Mouse (Mus musculus): Measurements from ENCODE around the gene Elavl3. TPM values are rescaled to one million over a fixed set of nuclear protein-coding genes. Genes with fewer than 3 reads are reported as not detected.

The Elavl3 gene
- polyA plus RNA-seq, 1 experiment from 2014 or later = 0.73 TPM

GRCm38 (mm10) chr9:22065642-22066041 lies 13.8 kb upstream of the Elavl3 start:
- WGBS = 92% methylated on average over 11 of the region's 11 CpGs
- no peaks in the 10 kb centered on the region for H3K27me3 ChIP-seq (ENCODE audit: control insufficient read depth, insufficient read depth, low read length)
- no peaks in the 10 kb centered on the region for H3K9me3 ChIP-seq (ENCODE audit: control insufficient read depth, low read length)
- TF ChIP-seq CTCF (IDR thresholded peaks at IDR 0.05; ENCODE audit: low read depth) = no peak
- H3K27ac ChIP-seq (replicated peaks) = no peak overlapping the region
- no peak overlapping the region for H3K4me3 ChIP-seq (ENCODE audit: low read depth, low read length)
- peaks cover 21% of the 10 kb centered on the region for H3K36me3 ChIP-seq (ENCODE audit: control insufficient read depth, insufficient read depth, low read length)
- H3K4me2 ChIP-seq (replicated peaks; ENCODE audit: low read depth) = no peak overlapping the region
- H3K4me1 ChIP-seq (replicated peaks; ENCODE audit: control insufficient read depth, insufficient read depth) = no peaks in the 10 kb centered on the region
- DNase-seq (ENCODE audit: low spot score) (no peak), ATAC-seq (ENCODE audit: low FRiP score, low TSS enrichment) (no peak)
- H3K9ac ChIP-seq (ENCODE audit: low read length) = no peak overlapping the region

GRCm38 (mm10) chr9:22064341-22064740 lies 12.5 kb upstream of the Elavl3 start:
- Histone ChIP-seq H3K36me3 (ENCODE audit: control insufficient read depth, insufficient read depth, low read length) (peaks cover 24% of the 10 kb centered on the region), H3K27me3 (ENCODE audit: control insufficient read depth, insufficient read depth, low read length) (no peaks in the 10 kb centered on the region), H3K27ac (replicated peaks) (no peak overlapping the region), H3K4me2 (replicated peaks; ENCODE audit: low read depth) (no peak overlapping the region), H3K9me3 (ENCODE audit: control insufficient read depth, low read length) (no peaks in the 10 kb centered on the region), H3K4me1 (replicated peaks; ENCODE audit: control insufficient read depth, insufficient read depth) (no peaks in the 10 kb centered on the region), H3K4me3 (ENCODE audit: low read depth, low read length) (no peak overlapping the region), H3K9ac (ENCODE audit: low read length) (no peak overlapping the region)
- no peak for ATAC-seq (ENCODE audit: low FRiP score, low TSS enrichment)
- 87% methylated on average over 3 of the region's 3 CpGs for WGBS
- no peak for DNase-seq (ENCODE audit: low spot score)
- no peak for TF ChIP-seq CTCF (IDR thresholded peaks at IDR 0.05; ENCODE audit: low read depth)
- TF ChIP-seq EP300 (optimal IDR thresholded peaks at IDR 0.05) = no peak

DNA sequence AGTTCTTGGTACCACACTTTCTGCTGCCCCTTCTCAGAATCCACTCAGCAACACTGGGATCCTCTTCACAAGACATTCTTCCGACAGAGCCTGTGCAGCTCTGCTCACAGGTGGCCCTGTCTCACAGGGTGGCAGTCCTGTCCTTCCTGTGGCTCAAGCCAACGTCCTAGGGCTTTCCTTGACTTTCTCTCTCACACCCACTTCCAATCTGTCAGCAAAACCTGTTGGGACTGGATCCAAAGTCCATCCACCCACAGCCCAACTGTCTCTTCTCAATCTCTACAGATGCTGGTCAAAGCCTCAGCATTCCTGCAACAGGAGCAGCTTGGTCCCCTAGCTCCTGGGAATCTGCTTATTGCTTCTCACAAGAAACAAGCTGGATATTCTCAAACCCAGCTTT lies 9.5 kb upstream of the Elavl3 start:
- DNase-seq (ENCODE audit: low spot score) (no peak), ATAC-seq (ENCODE audit: low FRiP score, low TSS enrichment) (no peak)
- Histone ChIP-seq H3K27me3 (ENCODE audit: control insufficient read depth, insufficient read depth, low read length) (no peaks in the 10 kb centered on the region), H3K9ac (ENCODE audit: low read length) (no peak overlapping the region), H3K27ac (replicated peaks) (no peak overlapping the region), H3K4me2 (replicated peaks; ENCODE audit: low read depth) (no peak overlapping the region), H3K36me3 (ENCODE audit: control insufficient read depth, insufficient read depth, low read length) (peaks cover 24% of the 10 kb centered on the region), H3K9me3 (ENCODE audit: control insufficient read depth, low read length) (no peaks in the 10 kb centered on the region), H3K4me1 (replicated peaks; ENCODE audit: control insufficient read depth, insufficient read depth) (no peaks in the 10 kb centered on the region), H3K4me3 (ENCODE audit: low read depth, low read length) (no peak overlapping the region)
- TF ChIP-seq CTCF (IDR thresholded peaks at IDR 0.05; ENCODE audit: low read depth) = no peak
- no peak for TF ChIP-seq EP300 (optimal IDR thresholded peaks at IDR 0.05)
- 70% methylated on average over 2 of the region's 2 CpGs for WGBS

GRCm38 (mm10) chr9:22058011-22058424 lies 6.2 kb upstream of the Elavl3 start:
- Histone ChIP-seq H3K27ac (replicated peaks) (no peak overlapping the region), H3K4me3 (ENCODE audit: low read depth, low read length) (no peak overlapping the region), H3K4me2 (replicated peaks; ENCODE audit: low read depth) (no peak overlapping the region), H3K9ac (ENCODE audit: low read length) (no peak overlapping the region), H3K9me3 (ENCODE audit: control insufficient read depth, low read length) (no peaks in the 10 kb centered on the region), H3K36me3 (ENCODE audit: control insufficient read depth, insufficient read depth, low read length) (peaks cover 10% of the 10 kb centered on the region), H3K27me3 (ENCODE audit: control insufficient read depth, insufficient read depth, low read length) (no peaks in the 10 kb centered on the region), H3K4me1 (replicated peaks; ENCODE audit: control insufficient read depth, insufficient read depth) (0 out of 2 replicates have a peak, but pooled peaks cover 2% of the 10 kb centered on the region)
- WGBS = 84% methylated on average over 9 of the region's 9 CpGs
- ATAC-seq (ENCODE audit: low FRiP score, low TSS enrichment) = no peak
- DNase-seq (ENCODE audit: low spot score) = no peak
- TF ChIP-seq CTCF (IDR thresholded peaks at IDR 0.05; ENCODE audit: low read depth) (no peak), EP300 (optimal IDR thresholded peaks at IDR 0.05) (no peak)

- 93% methylated on average over 9 of the region's 9 CpGs for WGBS
- Histone ChIP-seq H3K9ac (ENCODE audit: low read length) (no peak overlapping the region), H3K4me1 (replicated peaks; ENCODE audit: control insufficient read depth, insufficient read depth) (0 out of 2 replicates have a peak, but pooled peaks cover 2% of the 10 kb centered on the region), H3K36me3 (ENCODE audit: control insufficient read depth, insufficient read depth, low read length) (peaks cover 10% of the 10 kb centered on the region), H3K27me3 (ENCODE audit: control insufficient read depth, insufficient read depth, low read length) (no peaks in the 10 kb centered on the region; the same call in 1 of the 2 replicates), H3K4me3 (ENCODE audit: low read depth, low read length) (no peak overlapping the region), H3K4me2 (replicated peaks; ENCODE audit: low read depth) (no peak overlapping the region), H3K27ac (replicated peaks) (no peak overlapping the region), H3K9me3 (ENCODE audit: control insufficient read depth, low read length) (no peaks in the 10 kb centered on the region)
- TF ChIP-seq EP300 (optimal IDR thresholded peaks at IDR 0.05) (no peak), CTCF (IDR thresholded peaks at IDR 0.05; ENCODE audit: low read depth) (no peak)
- DNase-seq (ENCODE audit: low spot score) (no peak), ATAC-seq (ENCODE audit: low FRiP score, low TSS enrichment) (no peak)
Measured at GRCm38 (mm10) chr9:22057031-22057517, 5.3 kb upstream of the Elavl3 start.

DNA sequence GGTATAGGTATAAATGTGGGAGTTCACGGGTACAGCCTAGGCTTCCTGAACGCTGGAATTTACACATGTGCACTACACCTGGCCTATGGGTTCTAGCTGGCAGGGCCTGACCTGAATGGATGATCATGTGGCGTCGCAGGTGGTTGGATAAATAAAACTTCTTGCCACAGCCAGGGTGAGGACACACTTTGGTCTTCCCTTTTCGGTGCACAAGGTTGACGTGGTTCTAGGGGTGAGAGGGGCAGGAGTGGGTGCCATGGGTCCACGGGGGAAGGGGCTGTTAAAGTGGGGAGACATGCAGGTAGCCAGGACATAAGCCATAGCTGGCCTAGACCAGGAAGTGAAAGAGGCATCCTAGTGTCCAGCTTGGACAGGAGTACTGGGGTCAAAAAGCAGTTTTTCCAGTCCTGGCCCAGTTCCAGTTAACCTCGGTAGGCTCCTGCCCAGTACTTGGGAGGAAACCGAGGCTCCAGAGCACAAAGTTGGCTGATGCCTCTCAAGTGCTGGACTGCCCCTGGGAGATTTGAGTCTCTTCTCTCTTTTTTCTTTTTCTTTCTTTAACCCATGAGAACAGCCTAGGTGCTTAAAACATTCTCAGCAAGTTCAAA lies 4.6 kb upstream of the Elavl3 start:
- DNase-seq (ENCODE audit: low spot score) (no peak), ATAC-seq (ENCODE audit: low FRiP score, low TSS enrichment) (no peak)
- 69% methylated on average over 9 of the region's 9 CpGs for WGBS
- H3K27ac ChIP-seq (replicated peaks) = no peak overlapping the region
- H3K27me3 ChIP-seq (ENCODE audit: control insufficient read depth, insufficient read depth, low read length) = peaks cover 5% of the 10 kb centered on the region; the same call in 1 of the 2 replicates
- H3K9ac ChIP-seq (ENCODE audit: low read length) = no peak overlapping the region
- H3K9me3 ChIP-seq (ENCODE audit: control insufficient read depth, low read length) = no peaks in the 10 kb centered on the region
- 0 out of 2 replicates have a peak, but pooled peaks cover 2% of the 10 kb centered on the region for H3K4me1 ChIP-seq (replicated peaks; ENCODE audit: control insufficient read depth, insufficient read depth)
- no peak for TF ChIP-seq EP300 (optimal IDR thresholded peaks at IDR 0.05)
- H3K36me3 ChIP-seq (ENCODE audit: control insufficient read depth, insufficient read depth, low read length) = peaks cover 10% of the 10 kb centered on the region
- no peak overlapping the region for H3K4me3 ChIP-seq (ENCODE audit: low read depth, low read length)
- H3K4me2 ChIP-seq (replicated peaks; ENCODE audit: low read depth) = no peak overlapping the region

Data from stomach, postnatal 0 days (tissue).